Mouse (Mus musculus) retina, adult 2 months (tissue): ENCODE measurements around the gene Capn15.

Source experiments
- DNase-seq: peaks from one replicate; pipeline ENCODE4 v3.0.0-alpha.2; 2012; ENCODE audit warnings: low read depth, low spot score

The Capn15 gene

GRCm38 (mm10) chr17:25985306-25986294 lies at the start of gene Capn15:
TSS of gene Capn15 (minus strand) at chr17:25985796.
- DNase-seq: peak; percentile 83

GRCm38 (mm10) chr17:26032037-26032436 lies 46.4 kb upstream of the Capn15 start:
- DNase-seq: no peak

GRCm38 (mm10) chr17:26031583-26031982 lies 46.0 kb upstream of the Capn15 start:
- DNase-seq: no peak

- no peak for DNase-seq
Measured at GRCm38 (mm10) chr17:26028261-26028660, 42.7 kb upstream of the Capn15 start.

GRCm38 (mm10) chr17:26024674-26025073 lies 39.1 kb upstream of the Capn15 start:
- no peak for DNase-seq

- no peak for DNase-seq
Measured at GRCm38 (mm10) chr17:26023966-26024365, 38.4 kb upstream of the Capn15 start.

GRCm38 (mm10) chr17:26023181-26023580 lies 37.6 kb upstream of the Capn15 start:
- no peak for DNase-seq

- DNase-seq: no peak
Measured at GRCm38 (mm10) chr17:26021728-26022341, 36.2 kb upstream of the Capn15 start.

- DNase-seq: no peak
Measured at GRCm38 (mm10) chr17:26020848-26021347, 35.3 kb upstream of the Capn15 start.

GRCm38 (mm10) chr17:26018388-26018787 lies 32.8 kb upstream of the Capn15 start:
- DNase-seq: no peak

- DNase-seq: no peak
Measured at GRCm38 (mm10) chr17:26017949-26018348, 32.4 kb upstream of the Capn15 start.

GRCm38 (mm10) chr17:26017021-26017420 lies 31.4 kb upstream of the Capn15 start:
- DNase-seq: no peak

GRCm38 (mm10) chr17:26013711-26014110 lies 28.1 kb upstream of the Capn15 start:
- no peak for DNase-seq

GRCm38 (mm10) chr17:26011841-26012460 lies 26.4 kb upstream of the Capn15 start:
- DNase-seq: peak; percentile 54

- peak; percentile 66 for DNase-seq
Measured at GRCm38 (mm10) chr17:26009540-26009939, 23.9 kb upstream of the Capn15 start.

GRCm38 (mm10) chr17:26008787-26009186 lies 23.2 kb upstream of the Capn15 start:
- no peak for DNase-seq

- DNase-seq: no peak
Measured at GRCm38 (mm10) chr17:26008331-26008730, 22.7 kb upstream of the Capn15 start.

- DNase-seq: no peak
Measured at GRCm38 (mm10) chr17:26007646-26008045, 22.1 kb upstream of the Capn15 start.

- DNase-seq: no peak
Measured at GRCm38 (mm10) chr17:26005731-26006450, 20.3 kb upstream of the Capn15 start.

GRCm38 (mm10) chr17:26004711-26005110 lies 19.1 kb upstream of the Capn15 start:
- no peak for DNase-seq

GRCm38 (mm10) chr17:26003864-26004263 lies 18.3 kb upstream of the Capn15 start:
- no peak for DNase-seq
